Mouse (Mus musculus): ENCODE measurements around the gene Rtl8c. TPM values are rescaled to one million over a fixed set of nuclear protein-coding genes. Genes with fewer than 3 reads are reported as not detected.
"Not testable (repeated sequence)": the region's sequence is repeated elsewhere in the genome, so short reads cannot be mapped to it uniquely, and the experiment has no call there.

Gene Rtl8c
- 42.5 and 54.0 TPM in 2 replicates for polyA plus RNA-seq (2015; fragmentation: Nextera tagmentation; extraction: Ambion mirVana)

- Histone ChIP-seq H3K9me3 (no peaks in the 10 kb centered on the region), H3K4me1 (no peaks in the 10 kb centered on the region), H3K27ac (replicated peaks) (peak within 1 kb of the TSS; percentile 67), H3K4me3 (peak within 1 kb of the TSS; percentile 56), H3K4me2 (peak within 1 kb of the TSS; percentile 69), H3K27me3 (replicated peaks) (no peaks in the 10 kb centered on the region), H3K9ac (peak within 1 kb of the TSS; percentile 79), H3K36me3 (no peaks in the 10 kb centered on the region)
- 22% methylated on average over 20 of the region's 20 CpGs for WGBS
- ATAC-seq (ENCODE audit: extremely low read depth, insufficient number of reproducible peaks, low FRiP score, low TSS enrichment): peak; percentile 46; the same call in 1 of the 2 replicates
Measured at GRCm38 (mm10) chrX:53607242-53608121, at the start of gene Rtl8c. Gene Rtl8c, plus strand, starts transcription at chrX:53608032.

- no peaks in the 10 kb centered on the region for H3K36me3 ChIP-seq
- ATAC-seq (ENCODE audit: extremely low read depth, insufficient number of reproducible peaks, low FRiP score, low TSS enrichment): no peak
- H3K4me2 ChIP-seq: no peak overlapping the region
- 82% methylated on average over 1 of the region's 1 CpGs for WGBS
- H3K27me3 ChIP-seq (replicated peaks): no peaks in the 10 kb centered on the region
- H3K27ac ChIP-seq (replicated peaks): no peak overlapping the region
- no peaks in the 10 kb centered on the region for H3K9me3 ChIP-seq
- no peak overlapping the region for H3K4me3 ChIP-seq
- H3K4me1 ChIP-seq: no peaks in the 10 kb centered on the region
- no peak overlapping the region for H3K9ac ChIP-seq
Measured at GRCm38 (mm10) chrX:53579311-53579710, 28.5 kb upstream of the Rtl8c start.

- not testable (repeated sequence) for H3K27ac ChIP-seq (replicated peaks); H3K9me3 ChIP-seq; H3K4me1 ChIP-seq; H3K27me3 ChIP-seq (replicated peaks); H3K4me3 ChIP-seq; H3K36me3 ChIP-seq; H3K4me2 ChIP-seq; ATAC-seq (ENCODE audit: extremely low read depth, insufficient number of reproducible peaks, low FRiP score, low TSS enrichment); H3K9ac ChIP-seq
- WGBS: 75% methylated on average over 2 of the region's 4 CpGs
Measured at GRCm38 (mm10) chrX:53581407-53581806, 26.4 kb upstream of the Rtl8c start.

GRCm38 (mm10) chrX:53583404-53583803 is 24.4 kb upstream of the Rtl8c start:
- H3K9me3 ChIP-seq; H3K36me3 ChIP-seq; H3K27me3 ChIP-seq (replicated peaks); H3K9ac ChIP-seq; H3K4me1 ChIP-seq; H3K27ac ChIP-seq (replicated peaks); H3K4me3 ChIP-seq; ATAC-seq (ENCODE audit: extremely low read depth, insufficient number of reproducible peaks, low FRiP score, low TSS enrichment); H3K4me2 ChIP-seq: not testable (repeated sequence)
- 39% methylated on average over 3 of the region's 4 CpGs for WGBS

GRCm38 (mm10) chrX:53599993-53600392 is 7.8 kb upstream of the Rtl8c start:
- 27% methylated on average over 2 of the region's 2 CpGs for WGBS
- not testable (repeated sequence) for H3K4me2 ChIP-seq; H3K9ac ChIP-seq; H3K4me1 ChIP-seq; H3K9me3 ChIP-seq; H3K27ac ChIP-seq (replicated peaks); H3K36me3 ChIP-seq; H3K4me3 ChIP-seq; ATAC-seq (ENCODE audit: extremely low read depth, insufficient number of reproducible peaks, low FRiP score, low TSS enrichment); H3K27me3 ChIP-seq (replicated peaks)

GRCm38 (mm10) chrX:53606176-53606575 is 1.7 kb upstream of the Rtl8c start:
- not testable (repeated sequence) for H3K27ac ChIP-seq (replicated peaks); H3K4me2 ChIP-seq; H3K4me3 ChIP-seq; ATAC-seq (ENCODE audit: extremely low read depth, insufficient number of reproducible peaks, low FRiP score, low TSS enrichment); H3K4me1 ChIP-seq; H3K9me3 ChIP-seq; H3K27me3 ChIP-seq (replicated peaks); H3K36me3 ChIP-seq; H3K9ac ChIP-seq
- 25% methylated on average over 1 of the region's 1 CpGs for WGBS

- H3K4me2 ChIP-seq: peak overlapping the region; percentile 69
- H3K27ac ChIP-seq (replicated peaks): peak overlapping the region; percentile 67
- 16% methylated on average over 15 of the region's 18 CpGs for WGBS
Measured at GRCm38 (mm10) chrX:53608122-53608813, 436 bp downstream of the Rtl8c start.

GRCm38 (mm10) chrX:53608879-53609278 is 1.0 kb downstream of the Rtl8c start, which contains the start of gene Gm14597:
Gene Gm14597, minus strand, starts transcription at chrX:53608979.
- peak within 1 kb of the TSS; percentile 67 for H3K27ac ChIP-seq (replicated peaks)
- peak within 1 kb of the TSS; percentile 79 for H3K9ac ChIP-seq
- peak within 1 kb of the TSS; percentile 69 for H3K4me2 ChIP-seq
- H3K4me3 ChIP-seq: peak within 1 kb of the TSS; percentile 56
- H3K9me3 ChIP-seq; H3K27me3 ChIP-seq (replicated peaks); H3K4me1 ChIP-seq; H3K36me3 ChIP-seq; ATAC-seq (ENCODE audit: extremely low read depth, insufficient number of reproducible peaks, low FRiP score, low TSS enrichment): not testable (repeated sequence)
- WGBS: 82% methylated on average over 3 of the region's 4 CpGs

More at GRCm38 (mm10) chrX:53608122-53608813, 436 bp downstream of the Rtl8c start:
- H3K9ac ChIP-seq: peak overlapping the region; percentile 79
- no peaks in the 10 kb centered on the region for H3K9me3 ChIP-seq
- no peaks in the 10 kb centered on the region for H3K27me3 ChIP-seq (replicated peaks)
- no peaks in the 10 kb centered on the region for H3K4me1 ChIP-seq
- H3K4me3 ChIP-seq: peak overlapping the region; percentile 56
- no peak for ATAC-seq (ENCODE audit: extremely low read depth, insufficient number of reproducible peaks, low FRiP score, low TSS enrichment)
- H3K36me3 ChIP-seq: no peaks in the 10 kb centered on the region

- H3K36me3 ChIP-seq: no peaks in the 10 kb centered on the region
- no peak overlapping the region for H3K27ac ChIP-seq (replicated peaks)
- H3K9ac ChIP-seq: no peak overlapping the region
- ATAC-seq (ENCODE audit: extremely low read depth, insufficient number of reproducible peaks, low FRiP score, low TSS enrichment): no peak
- no peaks in the 10 kb centered on the region for H3K4me1 ChIP-seq
- no peak overlapping the region for H3K4me3 ChIP-seq
- no peaks in the 10 kb centered on the region for H3K9me3 ChIP-seq
- WGBS: 3% methylated on average over 3 of the region's 3 CpGs
- H3K27me3 ChIP-seq (replicated peaks): no peaks in the 10 kb centered on the region
- H3K4me2 ChIP-seq: no peak overlapping the region
Measured at GRCm38 (mm10) chrX:53610571-53610970, 2.7 kb downstream of the Rtl8c start.

- ATAC-seq (ENCODE audit: extremely low read depth, insufficient number of reproducible peaks, low FRiP score, low TSS enrichment); H3K4me1 ChIP-seq; H3K27ac ChIP-seq (replicated peaks); H3K9ac ChIP-seq; H3K4me3 ChIP-seq; H3K27me3 ChIP-seq (replicated peaks); H3K4me2 ChIP-seq; H3K36me3 ChIP-seq; H3K9me3 ChIP-seq: not testable (repeated sequence)
Measured at GRCm38 (mm10) chrX:53611395-53611794, 3.6 kb downstream of the Rtl8c start.

- not testable (repeated sequence) for H3K27ac ChIP-seq (replicated peaks); H3K4me2 ChIP-seq; H3K9me3 ChIP-seq; H3K9ac ChIP-seq; H3K4me3 ChIP-seq; ATAC-seq (ENCODE audit: extremely low read depth, insufficient number of reproducible peaks, low FRiP score, low TSS enrichment); H3K4me1 ChIP-seq; H3K36me3 ChIP-seq; H3K27me3 ChIP-seq (replicated peaks)
- WGBS: 55% methylated on average over 3 of the region's 3 CpGs
Measured at GRCm38 (mm10) chrX:53638107-53638506, 30.3 kb downstream of the Rtl8c start.

All from heart, embryonic 13.5 days (tissue).